Mouse (Mus musculus) heart, postnatal 0 days (tissue): ENCODE measurements around the gene Itgax. TPM values are rescaled to one million over a fixed set of nuclear protein-coding genes. Genes with fewer than 3 reads are reported as not detected.
"Not testable (repeated sequence)": the region's sequence is repeated elsewhere in the genome, so short reads cannot be mapped to it uniquely, and the experiment has no call there.

Experiments
- ATAC-seq: fragments of 200-750 bp; cut with Nextera tagmentation; 2 replicates; pipeline ENCODE4 v1.8.0; 2017; ENCODE audit warnings: low read depth, moderate number of reproducible peaks, moderate library complexity; ENCODE audit not compliant: insufficient read depth
- DNase-seq: peaks from one replicate; pipeline ENCODE4 v3.0.0-alpha.2; 2016; ENCODE audit warnings: low spot score
- H3K27ac ChIP-seq: fragments of 300-500 bp; sonication (generic); 2 replicates; pipeline ENCODE4 v1.5.1; 2014; ENCODE audit warnings: low read depth, mild to moderate bottlenecking
- H3K27me3 ChIP-seq: fragments of 300-500 bp; sonication (generic); 2 replicates; pipeline ENCODE4 v1.6.1; 2014; ENCODE audit warnings: low read length, mixed read lengths; ENCODE audit not compliant: control insufficient read depth, insufficient read depth
- H3K36me3 ChIP-seq: fragments of 300-500 bp; sonication (generic); replicated peaks from 2 replicates; pipeline ENCODE4 v1.6.1; 2014; ENCODE audit warnings: low read length, mixed read lengths; ENCODE audit not compliant: control insufficient read depth, insufficient read depth
- H3K4me1 ChIP-seq: fragments of 300-500 bp; sonication (generic); 2 replicates; pipeline ENCODE4 v1.6.1; 2014; ENCODE audit warnings: antibody characterized with exemption; ENCODE audit not compliant: control insufficient read depth, insufficient read depth
- H3K4me2 ChIP-seq: fragments of 300-500 bp; sonication (generic); 2 replicates; pipeline ENCODE4 v1.6.1; 2014; ENCODE audit warnings: low read depth, mild to moderate bottlenecking, low read length, moderate library complexity
- H3K4me3 ChIP-seq: fragments of 300-500 bp; sonication (generic); 2 replicates; pipeline ENCODE4 v1.5.1; 2014; ENCODE audit warnings: low read depth, low read length
- H3K9ac ChIP-seq: fragments of 300-500 bp; sonication (generic); replicated peaks from 2 replicates; pipeline ENCODE4 v1.6.1; 2014; ENCODE audit warnings: low read depth, low read length, mixed read lengths
- H3K9me3 ChIP-seq: fragments of 300-500 bp; sonication (generic); replicated peaks from 2 replicates; pipeline ENCODE4 v1.6.1; 2016; ENCODE audit warnings: low read length; ENCODE audit not compliant: control insufficient read depth
- CTCF ChIP-seq: IDR thresholded peaks from 2 replicates; pipeline ENCODE4 v1.5.1; 2016; ENCODE audit warnings: antibody characterized with exemption, control low read depth, low read depth
- EP300 ChIP-seq: IDR thresholded peaks from 2 replicates; pipeline ENCODE4 v1.6.1; 2016; ENCODE audit warnings: antibody characterized with exemption, low read depth
- WGBS: fragments of 180-500 bp; shearing (Covaris S2); extraction: QIAGEN DNeasy Blood & Tissue Kit; methylation state at CpG from one replicate; pipeline ENCODE4 v1.1.7; 2014; 5-methylcytosine and 5-hydroxymethylcytosine counted together
- polyA plus RNA-seq: library from polyadenylated mRNA; unstranded; fragments of >200 nt; fragmentation: Nextera tagmentation; extraction: Ambion mirVana; gene quantifications from 2 replicates; pipeline ENCODE4 v1.2.1, GENCODE M21; 2015
- total RNA-seq: library from RNA; depleted of rRNA; stranded (reverse); fragments of >200 nt; gene quantifications from 2 replicates; pipeline ENCODE4 v1.2.3, GENCODE M21; 2014; ENCODE audit warnings: low replicate concordance

Itgax gene
- total and polyA plus RNA-seq, 2 experiments from 2014 or later = 0.19 TPM; not detected in 1

- Histone ChIP-seq H3K4me2 (no peak overlapping the region), H3K9ac (no peak overlapping the region), H3K27me3 (no peaks in the 10 kb centered on the region; the same call in 1 of the 2 replicates), H3K36me3 (no peaks in the 10 kb centered on the region), H3K4me1 (no peaks in the 10 kb centered on the region), H3K9me3 (no peaks in the 10 kb centered on the region), H3K27ac (no peak overlapping the region), H3K4me3 (no peak overlapping the region)
- ATAC-seq (no peak), DNase-seq (no peak)
- TF ChIP-seq EP300 (no peak), CTCF (no peak)
- 36% methylated on average over 4 of the region's 4 CpGs for WGBS
Observed at GRCm38 (mm10) chr7:128136927-128137326, 7.6 kb downstream of the Itgax start.

GRCm38 (mm10) chr7:128139611-128140010, 10.3 kb downstream of the Itgax start:
- Histone ChIP-seq H3K4me3 (no peak overlapping the region), H3K27ac (no peak overlapping the region), H3K4me2 (no peak overlapping the region), H3K9me3 (no peaks in the 10 kb centered on the region), H3K9ac (no peak overlapping the region), H3K4me1 (no peaks in the 10 kb centered on the region), H3K36me3 (no peaks in the 10 kb centered on the region), H3K27me3 (no peaks in the 10 kb centered on the region; the same call in 1 of the 2 replicates)
- no peak for DNase-seq
- TF ChIP-seq EP300 (no peak), CTCF (no peak)
- 89% methylated on average over 6 of the region's 6 CpGs for WGBS
- ATAC-seq = no peak

- DNase-seq (no peak), ATAC-seq (no peak)
- Histone ChIP-seq H3K4me2 (no peak overlapping the region), H3K27me3 (no peaks in the 10 kb centered on the region), H3K4me3 (no peak overlapping the region), H3K4me1 (no peaks in the 10 kb centered on the region), H3K9ac (no peak overlapping the region), H3K27ac (no peak overlapping the region), H3K9me3 (no peaks in the 10 kb centered on the region), H3K36me3 (no peaks in the 10 kb centered on the region)
- WGBS = 88% methylated on average over 8 of the region's 8 CpGs
- no peak for TF ChIP-seq CTCF
- no peak for TF ChIP-seq EP300
Observed at GRCm38 (mm10) chr7:128150970-128151369, 21.6 kb downstream of the Itgax start.

- WGBS = 91% methylated on average over 21 of the region's 21 CpGs
- H3K4me2 ChIP-seq = peak within 1 kb of the TSS; percentile 55
Observed at GRCm38 (mm10) chr7:128154076-128154475, 24.7 kb downstream of the Itgax start, which contains the start of gene Itgad. TSS of gene Itgad (plus strand) at chr7:128154376.

GRCm38 (mm10) chr7:128154924-128155323, 25.6 kb downstream of the Itgax start:
- WGBS = 22% methylated on average over 10 of the region's 10 CpGs
- Histone ChIP-seq H3K4me3 (peak overlapping the region; percentile 9; the same call in 1 of the 2 replicates), H3K36me3 (no peaks in the 10 kb centered on the region), H3K27ac (no peak overlapping the region), H3K4me1 (no peaks in the 10 kb centered on the region), H3K4me2 (peak overlapping the region; percentile 55), H3K27me3 (no peaks in the 10 kb centered on the region), H3K9me3 (no peaks in the 10 kb centered on the region), H3K9ac (no peak overlapping the region; the same call in 1 of the 2 replicates)
- no peak for TF ChIP-seq CTCF
- no peak for TF ChIP-seq EP300
- no peak for ATAC-seq
- peak; percentile 10 for DNase-seq

More at GRCm38 (mm10) chr7:128154076-128154475, 24.7 kb downstream of the Itgax start, which contains the start of gene Itgad:
- DNase-seq (no peak), ATAC-seq (no peak)
- Histone ChIP-seq H3K27me3 (no peaks in the 10 kb centered on the region), H3K4me1 (no peaks in the 10 kb centered on the region), H3K9me3 (no peaks in the 10 kb centered on the region), H3K4me3 (peak within 1 kb of the TSS; percentile 9; the same call in 1 of the 2 replicates), H3K9ac (no peak within 1 kb of the TSS; the same call in 1 of the 2 replicates), H3K36me3 (no peaks in the 10 kb centered on the region), H3K27ac (no peak within 1 kb of the TSS)
- TF ChIP-seq CTCF (no peak), EP300 (no peak)

DNA sequence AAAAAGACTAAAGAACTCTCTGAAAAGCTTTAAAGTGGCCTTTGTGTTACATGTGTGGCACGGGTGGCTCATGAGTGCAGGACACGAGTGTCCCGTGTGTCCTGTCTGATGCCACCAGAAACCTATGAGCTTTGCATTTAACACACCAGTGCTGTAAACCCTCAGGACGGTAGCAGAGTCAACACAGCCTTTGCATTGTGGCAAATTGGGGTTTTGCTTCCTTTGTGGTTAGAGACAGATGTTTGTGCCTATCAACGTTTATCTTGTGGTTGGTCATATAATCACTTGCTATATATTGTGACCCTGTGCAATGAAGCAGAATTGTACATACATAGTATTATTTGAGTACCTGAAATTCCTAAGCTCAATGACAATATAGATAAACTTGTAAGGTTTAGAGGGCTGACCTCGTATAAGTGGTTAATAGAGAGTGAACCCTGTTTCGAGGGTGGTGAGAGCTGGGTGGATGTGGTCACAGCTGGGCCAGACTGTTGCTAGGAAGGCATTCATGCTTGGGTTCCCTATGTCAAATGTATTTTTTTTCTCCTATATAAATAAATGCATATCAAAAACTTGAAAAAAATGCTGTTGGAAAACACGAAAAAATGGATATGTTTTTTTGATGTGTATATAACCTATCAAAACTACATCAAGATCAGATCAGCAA, 29.5 kb downstream of the Itgax start:
- not testable (repeated sequence) for H3K27me3 ChIP-seq, DNase-seq, H3K9ac ChIP-seq, H3K4me3 ChIP-seq, H3K36me3 ChIP-seq, H3K4me2 ChIP-seq, H3K9me3 ChIP-seq, H3K4me1 ChIP-seq, ATAC-seq, H3K27ac ChIP-seq
- 75% methylated on average over 8 of the region's 8 CpGs for whole genome bisulfite sequencing
